Comparison of ENCODE assay signal across 12 mouse cellular contexts in the genomic region with DNA sequence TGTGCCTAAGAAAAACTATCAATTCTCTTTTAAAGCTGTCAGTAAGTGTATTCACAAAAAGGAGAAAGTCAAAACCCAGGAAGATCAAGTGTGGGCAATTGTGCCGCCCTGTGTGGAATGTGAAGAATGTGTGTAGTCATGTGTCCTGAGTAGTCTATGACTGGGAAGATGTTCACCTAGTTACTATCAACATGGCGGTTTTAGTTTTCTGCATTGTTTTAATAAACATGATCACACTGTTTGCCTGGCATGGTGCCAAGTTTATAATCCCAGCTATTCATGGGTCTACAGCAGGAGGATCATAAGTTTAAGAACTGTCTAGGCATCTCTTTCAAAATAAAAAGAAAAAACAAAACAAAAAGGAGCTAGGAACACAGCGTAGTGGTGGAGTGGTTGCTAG.
DNase-seq lines count a peak whose midpoint lies in the region; ATAC-seq and TF ChIP-seq lines count a peak whose summit lies in the region.
"Had no signal": no experiment of that assay in that cellular context is flagged by ENCODE, and none has a peak within 500 bp of the region (broad histone marks: within the 10 kb centered on the region; RNA-seq: fewer than 3 reads in every experiment).

No protein-coding gene starts in this region.

- in situ Hi-C loops in ES-E14 (cut with MboI; ENCODE audit: low sequenced_read_pairs in 2 of 2, unreplicated experiment in 2 of 2) = no loop called here

- H3K9me3 ChIP-seq in heart, postnatal 0 days (replicated peaks; ENCODE audit: control insufficient read depth, low read length) = no peaks in the 10 kb centered on the region
- no peaks in the 10 kb centered on the region for H3K9me3 ChIP-seq in lung, embryonic 14.5 days (ENCODE audit: low read depth, low read length)
- H3K9me3 ChIP-seq in ES-E14 (ENCODE audit: control insufficient read depth, insufficient read depth, low read depth, low read length) = no peaks in the 10 kb centered on the region
- H3K9me3 ChIP-seq: forebrain, embryonic 15.5 days; G1E; limb, embryonic 12.5 days; stomach, embryonic 15.5 days had no signal

- no peak overlapping the region for H3K4me3 ChIP-seq in heart, postnatal 0 days (ENCODE audit: low read depth, low read length)
- H3K4me3 ChIP-seq in lung, embryonic 14.5 days (ENCODE audit: low read depth, low read length) = no peak overlapping the region
- H3K4me3 ChIP-seq in ES-E14 (ENCODE audit: insufficient read depth in 1 of 2, low read depth in 1 of 2, low read length in 2 of 2, poor library complexity in 1 of 2, severe bottlenecking in 1 of 2) = no peak overlapping the region
- H3K4me3 ChIP-seq: forebrain, embryonic 15.5 days; limb, embryonic 12.5 days; stomach, embryonic 15.5 days had no signal

- 0 out of 2 replicates have a peak, but pooled peaks cover 7% of the 10 kb centered on the region for H3K4me1 ChIP-seq in heart, postnatal 0 days (ENCODE audit: control insufficient read depth, insufficient read depth)
- no peaks in the 10 kb centered on the region for H3K4me1 ChIP-seq in lung, embryonic 14.5 days (ENCODE audit: insufficient read depth)
- H3K4me1 ChIP-seq in ES-E14 (ENCODE audit: control insufficient read depth in 2 of 2, insufficient read depth in 2 of 2, low read length in 2 of 2, poor library complexity in 1 of 2) = peaks cover 0 to 6% of the 10 kb centered on the region in 2 experiments; a peak in 1 of 4 replicates
- H3K4me1 ChIP-seq: forebrain, embryonic 15.5 days; limb, embryonic 12.5 days had no signal

- no peak overlapping the region for H3K9ac ChIP-seq in heart, postnatal 0 days (replicated peaks; ENCODE audit: low read depth, low read length)
- H3K9ac ChIP-seq in lung, embryonic 14.5 days = no peak overlapping the region
- no peak overlapping the region for H3K9ac ChIP-seq in ES-E14 (ENCODE audit: insufficient read depth, low read depth, low read length, poor library complexity, severe bottlenecking)
- H3K9ac ChIP-seq: forebrain, embryonic 15.5 days; limb, embryonic 12.5 days; stomach, embryonic 15.5 days had no signal

- no peak for TF ChIP-seq CTCF in heart, postnatal 0 days (IDR thresholded peaks at IDR 0.05; ENCODE audit: low read depth)
- TF ChIP-seq CTCF in lung, embryonic 14.5 days (IDR thresholded peaks at IDR 0.05; ENCODE audit: low read depth) = no peak

- 56% methylated on average over 3 of the region's 3 CpGs for WGBS in heart, postnatal 0 days
- 54% methylated on average over 3 of the region's 3 CpGs for WGBS in lung, embryonic 14.5 days

- no peak for TF ChIP-seq EP300 in heart, postnatal 0 days (IDR thresholded peaks at IDR 0.05; ENCODE audit: low read depth)

- no peaks in the 10 kb centered on the region for H3K27me3 ChIP-seq in heart, postnatal 0 days (ENCODE audit: control insufficient read depth, insufficient read depth, low read length)
- H3K27me3 ChIP-seq in lung, embryonic 14.5 days (ENCODE audit: insufficient read depth, low read length) = no peaks in the 10 kb centered on the region
- H3K27me3 ChIP-seq: forebrain, embryonic 15.5 days; limb, embryonic 12.5 days; stomach, embryonic 15.5 days had no signal

- no peak overlapping the region for H3K27ac ChIP-seq in heart, postnatal 0 days (ENCODE audit: low read depth)
- no peak overlapping the region for H3K27ac ChIP-seq in lung, embryonic 14.5 days (ENCODE audit: low read depth)
- H3K27ac ChIP-seq in ES-E14 (ENCODE audit: insufficient read depth, low read depth, low read length, poor library complexity, severe bottlenecking) = no peak overlapping the region; the same call in 1 of the 2 replicates
- H3K27ac ChIP-seq: forebrain, embryonic 15.5 days; limb, embryonic 12.5 days; stomach, embryonic 15.5 days had no signal

- no peak for DNase-seq in heart, postnatal 0 days (ENCODE audit: low spot score)
- DNase-seq in heart, postnatal 36 days = no peak
- peak; percentile 51 for DNase-seq in lung, embryonic 14.5 days
- DNase-seq in lung, adult 18-20 months = no peak
- peak; percentile 35 for DNase-seq in ES-E14 (ENCODE audit: low read depth, low spot score)
- peak; percentile 81 for DNase-seq in ZHBTc4 (ENCODE audit: low read depth, low spot score)
- no peak for DNase-seq in right cerebral cortex, adult 18-20 months
- DNase-seq: adrenal gland, adult 2 months had no signal

- H3K4me2 ChIP-seq in heart, postnatal 0 days (ENCODE audit: low read depth, low read length) = no peak overlapping the region
- no peak overlapping the region for H3K4me2 ChIP-seq in lung, embryonic 14.5 days
- H3K4me2 ChIP-seq: forebrain, embryonic 15.5 days; limb, embryonic 12.5 days; stomach, embryonic 15.5 days had no signal

- intact Hi-C loops in heart, postnatal 36 days (cut with DNase I) = no loop called here

- peak; percentile 58; the same call in 1 of the 2 replicates for ATAC-seq in heart, postnatal 0 days (ENCODE audit: insufficient read depth, low read depth)
- ATAC-seq in lung, embryonic 14.5 days (ENCODE audit: insufficient read depth) = peak; percentile 35; the same call in 1 of the 2 replicates
- ATAC-seq: forebrain, embryonic 15.5 days had no signal

- no peaks in the 10 kb centered on the region for H3K36me3 ChIP-seq in heart, postnatal 0 days (replicated peaks; ENCODE audit: control insufficient read depth, insufficient read depth, low read length)
- H3K36me3 ChIP-seq in lung, embryonic 14.5 days (ENCODE audit: insufficient read depth) = no peaks in the 10 kb centered on the region
- no peaks in the 10 kb centered on the region for H3K36me3 ChIP-seq in ES-E14 (ENCODE audit: control insufficient read depth, insufficient read depth, low read length, poor library complexity, severe bottlenecking)
- H3K36me3 ChIP-seq: forebrain, embryonic 15.5 days; limb, embryonic 12.5 days; stomach, embryonic 15.5 days had no signal

TF ChIP-seq in ES-E14, 5 proteins besides CTCF, POLR2A, EP300 and RAD21:
- TF ChIP-seq HCFC1 (IDR thresholded peaks at IDR 0.05; ENCODE audit: borderline replicate concordance, insufficient read depth, low read length) (no peak), MAFK (IDR thresholded peaks at IDR 0.05; ENCODE audit: insufficient read depth, low read depth, low read length) (0 out of 2 replicates have a peak, but pooled peaks have one; percentile 27)

Comparison
In these comparisons a context has a peak if more than half of its experiments do, and no peak if none do; other contexts are left out.
1. DNase-seq: peak in lung, embryonic 14.5 days (single experiment), ES-E14 (single experiment) and ZHBTc4 (single experiment); none in heart, postnatal 0 days (single experiment), heart, postnatal 36 days (0 of 2), lung, adult 18-20 months (0 of 2) and right cerebral cortex, adult 18-20 months (single experiment).